22 mouse cellular contexts compared by ENCODE assay signal in genomic region chr2:169429411-169429810, GRCm38 (mm10).
DNase-seq lines count a peak whose midpoint lies in the region; ATAC-seq lines count a peak whose summit lies in the region.
"Had no signal": no experiment of that assay in that cellular context is flagged by ENCODE, and none has a peak within 500 bp of the region (broad histone marks: within the 10 kb centered on the region; RNA-seq: fewer than 3 reads in every experiment).

No protein-coding gene starts in this region.

- no peaks in the 10 kb centered on the region for H3K9me3 ChIP-seq in neural tube, embryonic 13.5 days

- H3K9ac ChIP-seq in neural tube, embryonic 13.5 days = no peak overlapping the region

- intact Hi-C loops in heart, postnatal 36 days (cut with DNase I) = no loop called here

- peaks cover 8% of the 10 kb centered on the region for H3K4me1 ChIP-seq in neural tube, embryonic 13.5 days (replicated peaks)

- 69% methylated on average over 7 of the region's 7 CpGs for WGBS in neural tube, embryonic 13.5 days

- H3K4me2 ChIP-seq in neural tube, embryonic 13.5 days = no peak overlapping the region

- H3K27ac ChIP-seq in neural tube, embryonic 13.5 days (replicated peaks) = 0 out of 2 replicates have a peak overlapping the region, but pooled peaks have one; percentile 28

- no peaks in the 10 kb centered on the region for H3K27me3 ChIP-seq in neural tube, embryonic 13.5 days
- H3K27me3 ChIP-seq: CH12.LX had no signal

- no peak overlapping the region for H3K4me3 ChIP-seq in neural tube, embryonic 13.5 days

- ATAC-seq in neural tube, embryonic 13.5 days (ENCODE audit: low read depth) = no peak
- ATAC-seq: activated CD4-positive, CD25-positive, alpha-beta regulatory T cell, adult 4 months; CD4-positive, CD25-positive, alpha-beta regulatory T cell, adult 4 months; Patski had no signal

- no peaks in the 10 kb centered on the region for H3K36me3 ChIP-seq in neural tube, embryonic 13.5 days
- H3K36me3 ChIP-seq: G1E had no signal

- peak; percentile 38 to 55 for DNase-seq in cerebellum, postnatal 10 days
- DNase-seq in cerebellum, adult 11 months = no peak
- peak; percentile 60 for DNase-seq in heart, adult 11 months
- DNase-seq in heart, postnatal 36 days = no peak
- DNase-seq in neural tube, embryonic 10.5 days (ENCODE audit: extremely low spot score, low spot score) = no peak
- peak; percentile 31 for DNase-seq in testis, postnatal 10 days (ENCODE audit: low spot score)
- DNase-seq in testis, postnatal 14 days (ENCODE audit: low spot score) = no peak
- DNase-seq: adrenal gland, adult 2 months; adrenal gland, adult 8-10 months; adrenal gland, postnatal 10 days; adrenal gland, postnatal 14 days; adrenal gland, postnatal 25 days; adrenal gland, postnatal 36 days; B cell, adult 2 months; cerebellum, adult 11-12 months; cerebellum, adult 18-20 months had no signal

Comparison
In these comparisons a context has a peak if more than half of its experiments do, and no peak if none do; other contexts are left out.
1. DNase-seq: peak in cerebellum, postnatal 10 days (2 of 2), heart, adult 11 months (single experiment) and testis, postnatal 10 days (single experiment); none in cerebellum, adult 11 months (single experiment), heart, postnatal 36 days (0 of 2), neural tube, embryonic 10.5 days (single experiment) and testis, postnatal 14 days (single experiment).